Mouse (Mus musculus) spleen, adult 2 months (tissue): Measurements from ENCODE around the gene Lrrc47.
A peak's percentile ranks its signal among the peaks of the same experiment; 100 is the strongest.

ENCODE experiments used
- CTCF ChIP-seq: fragments of 200-500 bp; IDR thresholded peaks from 2 replicates; pipeline ENCODE4 v1.5.1; 2011; ENCODE audit warnings: mild to moderate bottlenecking, inconsistent platforms; ENCODE audit not compliant: insufficient read depth, insufficient read length, insufficient replicate concordance; ENCODE audit errors: extremely low read depth
- POLR2A ChIP-seq: fragments of 200-500 bp; IDR thresholded peaks from 2 replicates; pipeline ENCODE4 v1.6.1; 2011; ENCODE audit warnings: low read depth, low read length, inconsistent platforms

GRCm38 (mm10) chr4:154025641-154026440, 14.3 kb downstream of the Lrrc47 start, which contains the start of gene Smim1:
- TF ChIP-seq CTCF: peak; percentile 5; the same call in 1 of the 2 replicates
- TF ChIP-seq POLR2A: no peak
